Mouse (Mus musculus): ENCODE measurements at regions not wholly inside any gene's neighbourhood (a gene's known extent, or its start where the extent isn't known, plus 50 kb on each side); places are given as distances from the start of the nearest gene placed in this dataset.

DNA sequence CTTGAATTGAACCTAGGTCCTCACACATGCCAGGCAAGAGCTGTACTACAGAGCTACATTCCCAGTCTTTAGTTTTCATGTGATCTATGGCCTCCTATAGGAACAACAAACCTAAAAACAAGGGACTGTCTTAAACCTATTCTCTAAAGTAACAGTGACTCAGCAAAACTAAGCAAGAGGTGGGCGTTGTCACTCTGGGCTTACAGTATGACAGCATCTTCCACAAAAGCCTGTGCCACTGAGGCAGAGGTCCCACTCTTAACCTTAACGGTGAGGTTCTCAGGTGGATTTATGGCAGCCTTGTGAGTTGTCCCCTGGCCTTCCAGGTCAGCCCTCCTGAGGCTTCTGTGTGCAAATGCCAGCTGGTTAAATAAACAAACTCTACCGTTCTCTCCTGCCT lies 82.5 kb upstream of the Irx3 start:
- TF ChIP-seq POLR2A (IDR thresholded peaks at IDR 0.05; ENCODE audit: low read depth, low read length): no peak
- TF ChIP-seq CTCF (conservative IDR thresholded peaks at IDR 0.05; ENCODE audit: insufficient read depth, insufficient read length, low read depth, low read length): no peak
- Histone ChIP-seq H3K36me3 (ENCODE audit: control insufficient read depth, insufficient read depth, low read length) (no peaks in the 10 kb centered on the region), H3K4me3 (ENCODE audit: insufficient read depth, low read depth, low read length) (no peak overlapping the region), H3K4me1 (ENCODE audit: control insufficient read depth, insufficient read depth, low read length) (no peaks in the 10 kb centered on the region), H3K27me3 (replicated peaks; ENCODE audit: control insufficient read depth, insufficient read depth, low read length) (no peaks in the 10 kb centered on the region), H3K27ac (ENCODE audit: insufficient read depth, low read depth, low read length) (no peak overlapping the region)
- WGBS: 40% methylated on average over 3 of the region's 3 CpGs
- no peak for DNase-seq

DNA sequence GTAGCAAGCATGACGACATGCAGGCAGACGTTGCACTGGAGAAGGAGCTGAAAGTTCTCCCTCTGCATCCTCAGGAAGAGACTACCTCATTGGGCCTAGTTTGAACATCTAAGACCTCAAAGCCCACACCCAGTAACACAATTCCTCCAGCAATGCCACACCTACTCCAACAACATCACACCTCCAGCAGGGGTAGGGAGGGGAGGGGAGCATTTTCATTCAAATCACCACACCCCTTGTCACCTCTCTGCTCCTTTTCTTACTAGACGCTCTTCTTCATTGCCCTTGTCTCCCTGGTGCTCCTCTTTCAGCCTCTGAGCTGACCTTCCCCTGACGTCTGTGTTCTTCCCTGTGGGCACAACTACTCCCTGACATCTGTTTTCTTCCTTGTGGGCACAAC lies 81.1 kb upstream of the Irx3 start:
- no peaks in the 10 kb centered on the region for H3K4me1 ChIP-seq (ENCODE audit: control insufficient read depth, insufficient read depth, low read length)
- no peak overlapping the region for H3K4me3 ChIP-seq (ENCODE audit: insufficient read depth, low read depth, low read length)
- H3K27me3 ChIP-seq (replicated peaks; ENCODE audit: control insufficient read depth, insufficient read depth, low read length): no peaks in the 10 kb centered on the region
- H3K36me3 ChIP-seq (ENCODE audit: control insufficient read depth, insufficient read depth, low read length): no peaks in the 10 kb centered on the region
- WGBS: 88% methylated on average over 4 of the region's 4 CpGs
- TF ChIP-seq CTCF (conservative IDR thresholded peaks at IDR 0.05; ENCODE audit: insufficient read depth, insufficient read length, low read depth, low read length): no peak
- TF ChIP-seq POLR2A (IDR thresholded peaks at IDR 0.05; ENCODE audit: low read depth, low read length): no peak
- no peak overlapping the region for H3K27ac ChIP-seq (ENCODE audit: insufficient read depth, low read depth, low read length)
- DNase-seq: no peak

DNA sequence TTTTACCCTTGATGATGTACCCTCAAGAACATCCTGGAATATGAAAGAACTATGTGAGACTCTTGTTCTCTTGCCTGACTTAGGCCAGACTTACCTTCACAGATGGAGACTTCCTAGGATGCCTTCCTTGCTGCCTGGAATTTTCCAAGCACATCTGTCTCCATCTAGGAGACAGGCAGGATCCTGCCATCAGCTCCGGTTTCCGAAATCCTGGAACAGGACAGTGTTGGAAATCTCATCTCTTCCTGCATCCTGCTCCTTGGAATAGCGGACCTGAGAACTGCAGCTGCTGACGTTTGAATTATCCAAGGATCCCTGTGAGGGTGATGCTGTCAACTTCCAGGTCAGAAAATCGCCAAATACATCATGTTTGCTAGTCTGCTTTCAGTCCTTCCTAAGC lies 77.0 kb upstream of the Irx3 start:
- H3K36me3 ChIP-seq (ENCODE audit: control insufficient read depth, insufficient read depth, low read length): no peaks in the 10 kb centered on the region
- no peak overlapping the region for H3K27ac ChIP-seq (ENCODE audit: insufficient read depth, low read depth, low read length)
- 72% methylated on average over 5 of the region's 5 CpGs for WGBS
- TF ChIP-seq CTCF (conservative IDR thresholded peaks at IDR 0.05; ENCODE audit: insufficient read depth, insufficient read length, low read depth, low read length) (no peak), POLR2A (IDR thresholded peaks at IDR 0.05; ENCODE audit: low read depth, low read length) (no peak)
- H3K27me3 ChIP-seq (replicated peaks; ENCODE audit: control insufficient read depth, insufficient read depth, low read length): no peaks in the 10 kb centered on the region
- H3K4me3 ChIP-seq (ENCODE audit: insufficient read depth, low read depth, low read length): no peak overlapping the region
- DNase-seq: peak; percentile 77
- H3K4me1 ChIP-seq (ENCODE audit: control insufficient read depth, insufficient read depth, low read length): no peaks in the 10 kb centered on the region

DNA sequence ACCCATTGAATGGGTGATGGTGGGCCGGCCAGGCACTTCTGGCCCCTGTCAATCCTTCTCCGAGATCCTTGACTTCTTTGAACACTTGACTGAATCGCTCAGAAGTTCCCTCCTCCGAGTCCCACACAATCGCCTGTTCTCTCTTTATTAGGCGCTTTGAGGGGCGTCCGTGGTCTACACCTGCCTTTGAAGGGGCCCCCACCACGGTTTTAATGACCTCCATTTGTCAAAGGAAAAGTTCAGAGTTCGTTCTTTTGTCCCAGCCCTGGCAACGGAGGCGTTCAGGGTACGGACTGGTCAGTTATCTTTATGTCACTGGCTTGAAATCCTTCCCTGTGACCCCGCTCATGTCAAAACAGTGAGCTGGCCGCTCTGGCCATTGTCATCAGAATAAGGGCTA lies 74.3 kb upstream of the Irx3 start:
- H3K27ac ChIP-seq (ENCODE audit: insufficient read depth, low read depth, low read length): no peak overlapping the region
- no peaks in the 10 kb centered on the region for H3K36me3 ChIP-seq (ENCODE audit: control insufficient read depth, insufficient read depth, low read length)
- TF ChIP-seq CTCF (conservative IDR thresholded peaks at IDR 0.05; ENCODE audit: insufficient read depth, insufficient read length, low read depth, low read length): no peak
- TF ChIP-seq POLR2A (IDR thresholded peaks at IDR 0.05; ENCODE audit: low read depth, low read length): no peak
- 55% methylated on average over 15 of the region's 15 CpGs for WGBS
- no peaks in the 10 kb centered on the region for H3K4me1 ChIP-seq (ENCODE audit: control insufficient read depth, insufficient read depth, low read length)
- no peak overlapping the region for H3K4me3 ChIP-seq (ENCODE audit: insufficient read depth, low read depth, low read length)
- H3K27me3 ChIP-seq (replicated peaks; ENCODE audit: control insufficient read depth, insufficient read depth, low read length): no peaks in the 10 kb centered on the region
- no peak for DNase-seq

DNA sequence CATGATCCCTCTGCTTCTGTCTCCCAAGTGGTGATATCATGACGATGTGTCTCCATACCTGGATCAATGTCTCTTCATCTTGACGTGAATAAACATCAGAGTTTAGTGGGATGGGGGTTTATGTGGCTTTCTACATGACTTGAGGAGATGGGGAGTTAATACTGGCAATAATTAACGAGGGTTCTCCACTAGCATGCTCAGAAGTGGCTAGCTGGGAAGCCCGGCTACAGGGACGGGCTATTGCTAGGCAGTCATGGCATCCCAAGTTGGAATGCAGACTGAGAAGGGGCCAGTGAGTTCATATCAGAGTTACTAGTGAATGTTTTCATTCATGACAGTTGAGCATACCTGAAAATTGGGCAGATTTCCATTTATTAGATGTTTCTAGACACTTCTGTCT lies 71.4 kb upstream of the Irx3 start:
- peak; percentile 53 for DNase-seq
- TF ChIP-seq POLR2A (IDR thresholded peaks at IDR 0.05; ENCODE audit: low read depth, low read length) (no peak), CTCF (conservative IDR thresholded peaks at IDR 0.05; ENCODE audit: insufficient read depth, insufficient read length, low read depth, low read length) (no peak)
- 36% methylated on average over 5 of the region's 5 CpGs for WGBS
- Histone ChIP-seq H3K4me3 (ENCODE audit: insufficient read depth, low read depth, low read length) (no peak overlapping the region), H3K27ac (ENCODE audit: insufficient read depth, low read depth, low read length) (no peak overlapping the region), H3K36me3 (ENCODE audit: control insufficient read depth, insufficient read depth, low read length) (no peaks in the 10 kb centered on the region), H3K4me1 (ENCODE audit: control insufficient read depth, insufficient read depth, low read length) (no peaks in the 10 kb centered on the region), H3K27me3 (replicated peaks; ENCODE audit: control insufficient read depth, insufficient read depth, low read length) (no peaks in the 10 kb centered on the region)

DNA sequence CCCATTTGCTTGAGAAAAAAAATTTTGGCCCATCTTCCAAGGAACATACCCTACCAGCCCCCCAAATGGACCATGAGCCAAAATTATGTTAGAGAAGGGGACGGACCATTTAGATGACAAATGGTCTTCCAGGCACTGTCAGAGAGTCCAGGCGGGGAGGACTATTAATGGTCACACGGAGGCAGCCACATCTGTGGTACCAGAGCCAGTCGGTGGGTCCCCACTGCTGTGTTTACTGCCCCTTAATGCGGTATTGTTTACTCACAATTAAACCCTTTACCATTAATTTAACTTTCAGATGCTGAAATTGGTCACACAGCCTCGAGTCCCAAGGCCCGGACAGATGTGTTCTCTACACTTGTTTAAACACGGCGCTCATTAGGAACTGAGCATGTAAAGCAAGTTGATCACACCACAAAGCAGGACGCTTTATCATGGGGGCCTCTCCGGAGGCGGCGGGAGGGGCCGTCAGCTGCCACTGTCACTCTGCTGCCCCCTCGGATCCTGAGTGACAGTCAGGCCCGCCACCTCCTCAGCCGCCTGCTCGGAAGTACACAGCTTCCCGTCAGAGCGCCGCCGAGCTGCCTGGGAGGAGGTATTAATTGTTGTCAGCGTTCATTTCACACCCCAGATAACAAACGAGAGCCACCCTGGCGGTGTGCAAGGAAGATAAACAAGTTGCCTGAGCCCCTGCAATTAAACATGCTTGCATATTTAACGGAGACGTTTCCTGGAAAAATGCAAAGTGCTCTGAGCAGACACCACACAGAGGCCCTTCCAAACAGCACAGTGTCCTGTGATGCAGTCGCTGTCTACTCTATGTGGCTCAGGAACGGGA lies 70.6 kb upstream of the Irx3 start:
- H3K27ac ChIP-seq (ENCODE audit: insufficient read depth, low read depth, low read length): no peak overlapping the region
- no peak for TF ChIP-seq CTCF (conservative IDR thresholded peaks at IDR 0.05; ENCODE audit: insufficient read depth, insufficient read length, low read depth, low read length)
- no peaks in the 10 kb centered on the region for H3K4me1 ChIP-seq (ENCODE audit: control insufficient read depth, insufficient read depth, low read length)
- H3K27me3 ChIP-seq (replicated peaks; ENCODE audit: control insufficient read depth, insufficient read depth, low read length): no peaks in the 10 kb centered on the region
- no peaks in the 10 kb centered on the region for H3K36me3 ChIP-seq (ENCODE audit: control insufficient read depth, insufficient read depth, low read length)
- WGBS: 25% methylated on average over 29 of the region's 29 CpGs
- H3K4me3 ChIP-seq (ENCODE audit: insufficient read depth, low read depth, low read length): no peak overlapping the region
- DNase-seq: peak; percentile 50

DNA sequence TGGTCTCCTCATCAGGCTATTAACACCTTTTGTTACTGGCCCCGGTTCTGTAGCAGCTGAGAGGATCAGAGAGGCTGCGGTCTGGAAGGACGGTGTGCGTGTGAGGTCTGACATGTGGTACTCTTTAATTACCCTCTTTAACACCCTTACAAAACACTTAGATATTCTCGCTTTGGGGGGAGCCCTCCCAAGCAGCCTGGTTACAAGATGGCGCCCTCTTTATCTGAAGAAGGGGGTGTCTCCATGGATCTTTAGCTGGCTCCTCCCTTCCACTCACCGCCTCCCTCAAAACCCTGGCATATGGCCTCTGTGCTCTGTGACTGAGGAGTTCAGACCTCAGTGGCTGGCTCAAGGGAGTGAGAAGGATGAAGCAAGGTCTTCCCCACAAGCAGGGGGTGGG lies 65.2 kb upstream of the Irx3 start:
- no peak overlapping the region for H3K4me3 ChIP-seq (ENCODE audit: insufficient read depth, low read depth, low read length)
- H3K36me3 ChIP-seq (ENCODE audit: control insufficient read depth, insufficient read depth, low read length): no peaks in the 10 kb centered on the region
- TF ChIP-seq POLR2A (IDR thresholded peaks at IDR 0.05; ENCODE audit: low read depth, low read length) (no peak), CTCF (conservative IDR thresholded peaks at IDR 0.05; ENCODE audit: insufficient read depth, insufficient read length, low read depth, low read length) (no peak)
- WGBS: 43% methylated on average over 7 of the region's 7 CpGs
- DNase-seq: no peak
- no peaks in the 10 kb centered on the region for H3K27me3 ChIP-seq (replicated peaks; ENCODE audit: control insufficient read depth, insufficient read depth, low read length)
- no peaks in the 10 kb centered on the region for H3K4me1 ChIP-seq (ENCODE audit: control insufficient read depth, insufficient read depth, low read length)
- H3K27ac ChIP-seq (ENCODE audit: insufficient read depth, low read depth, low read length): no peak overlapping the region

Data from kidney, adult 2 months (tissue).